Mouse (Mus musculus) naive thymus-derived CD4-positive, alpha-beta T cell, adult 2 months (primary cell): ENCODE data around the gene Slc6a1.
"Not testable (repeated sequence)": the region's sequence is repeated elsewhere in the genome, so short reads cannot be mapped to it uniquely, and the experiment has no call there.

ENCODE experiments used
- DNase-seq: peaks from one replicate; pipeline ENCODE4 v3.0.0-alpha.2; 2011; ENCODE audit warnings: low read depth

The Slc6a1 gene

DNA sequence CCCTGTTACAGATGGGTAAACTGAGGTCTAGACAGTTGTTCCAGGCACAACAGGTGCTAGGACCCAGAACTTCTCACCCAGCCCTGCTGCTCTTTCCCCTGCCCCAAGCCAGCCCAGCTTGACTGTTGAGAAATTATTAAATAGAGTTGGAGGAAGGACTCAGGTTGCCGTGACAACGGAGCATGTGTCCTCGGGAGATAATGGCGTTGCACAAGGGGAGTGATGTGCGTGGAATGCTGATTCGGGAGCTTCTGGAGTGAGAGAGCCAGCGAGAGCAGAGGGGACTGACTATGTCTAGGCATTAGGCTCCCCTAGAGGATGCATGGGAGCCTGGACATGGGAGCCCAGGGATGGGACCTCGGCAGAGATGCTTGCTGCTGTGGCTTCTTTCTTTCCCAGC is 7.7 kb downstream of the Slc6a1 start:
- no peak for DNase-seq

- no peak for DNase-seq
These were observed 8.5 kb downstream of the Slc6a1 start for GRCm38 (mm10) chr6:114290929-114291328.

DNA sequence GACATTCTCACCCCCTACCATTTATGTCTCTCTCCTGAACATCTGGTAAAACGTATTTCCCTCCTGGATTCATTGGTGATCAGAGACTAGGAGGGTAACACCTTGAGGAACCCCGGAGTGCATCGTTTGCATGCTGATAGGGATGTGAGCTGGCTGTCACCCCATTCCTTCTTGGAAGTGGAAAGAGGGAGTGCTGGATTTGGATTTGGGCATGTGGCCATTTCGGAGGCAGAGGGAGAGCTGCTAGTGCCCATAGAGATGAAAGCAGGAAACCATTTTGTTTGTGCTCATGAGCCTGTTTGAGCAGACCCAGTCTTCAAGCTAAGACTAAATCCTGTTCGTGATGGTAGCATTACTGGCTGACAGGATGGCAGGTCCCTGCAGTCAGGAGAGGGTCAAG is 9.0 kb downstream of the Slc6a1 start:
- DNase-seq: no peak

DNA sequence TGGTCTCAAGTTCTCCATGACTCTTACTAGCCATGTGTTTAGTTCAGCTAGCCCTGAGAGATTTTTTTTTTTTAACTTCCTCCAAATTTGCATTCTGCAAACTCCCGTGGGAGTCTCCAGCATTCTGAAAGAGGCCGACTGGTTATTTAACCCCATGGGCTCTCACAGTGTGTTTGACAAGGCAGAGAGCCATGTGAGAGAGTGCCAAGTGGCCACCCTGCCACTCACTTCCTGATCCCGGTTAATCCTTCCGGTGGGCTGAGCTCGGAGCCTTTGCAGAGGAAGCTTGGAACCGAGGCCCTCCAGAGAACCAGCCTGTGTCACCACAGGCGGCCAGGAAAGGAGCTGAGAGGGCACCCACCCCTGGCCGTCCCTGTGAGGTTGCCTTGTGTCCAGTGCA is 11.1 kb downstream of the Slc6a1 start:
- no peak for DNase-seq

DNA sequence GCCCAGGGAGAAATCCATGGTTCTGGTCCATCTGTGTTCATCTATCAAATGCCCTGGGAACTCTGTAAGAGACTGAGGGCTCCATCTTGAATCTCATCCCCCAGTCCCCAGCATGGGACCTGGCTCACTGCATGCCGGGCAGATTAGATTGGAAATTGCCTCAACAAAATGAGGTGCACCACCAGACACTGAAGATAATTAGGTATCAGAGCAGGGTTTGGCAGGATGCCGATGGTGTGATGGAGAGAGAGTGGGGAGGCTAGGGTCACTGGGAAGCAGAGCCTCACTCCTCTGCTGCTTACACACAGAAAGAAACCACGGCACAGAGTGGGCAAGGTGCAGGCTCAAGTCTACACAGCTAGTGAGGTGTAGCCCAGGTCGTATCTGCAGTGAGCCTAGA is 12.7 kb downstream of the Slc6a1 start:
- DNase-seq: no peak

DNA sequence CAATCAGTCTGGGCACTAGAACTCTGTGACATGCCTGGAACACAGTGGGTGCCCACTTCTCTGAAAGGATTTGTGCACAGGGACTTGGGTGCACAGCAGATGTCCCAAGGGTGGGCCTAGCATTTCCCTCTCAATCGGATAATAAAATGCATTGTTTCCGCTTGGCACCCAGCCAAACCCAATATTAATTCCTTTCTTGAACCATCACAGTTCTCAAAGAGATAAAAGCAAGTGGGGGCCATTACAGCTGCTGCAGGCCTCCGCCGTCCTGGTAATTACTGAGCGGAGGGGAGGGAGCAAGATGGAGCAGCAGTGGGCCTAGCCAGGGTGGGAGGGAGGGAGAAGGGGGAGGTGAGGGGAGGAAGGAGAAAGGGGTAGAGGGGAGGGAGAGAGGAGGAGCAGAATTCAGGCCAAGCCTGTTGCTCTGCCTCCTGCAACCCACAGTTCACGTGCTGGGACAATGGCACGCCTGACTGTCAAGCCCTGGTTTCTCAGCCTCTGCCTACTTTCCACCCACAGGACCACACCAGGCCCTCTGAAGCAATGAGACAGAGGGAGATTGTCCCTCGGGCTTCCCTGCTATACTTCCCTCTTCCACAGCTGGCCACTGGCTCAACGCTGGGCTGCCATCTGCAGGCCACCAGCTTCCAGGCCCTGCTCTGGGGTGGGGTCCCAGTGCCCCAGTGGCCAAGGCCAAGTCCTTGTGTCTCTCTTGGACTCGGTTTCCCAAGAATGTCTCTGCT is 15.0 kb downstream of the Slc6a1 start:
- no peak for DNase-seq

- no peak for DNase-seq
These were observed 17.3 kb downstream of the Slc6a1 start for GRCm38 (mm10) chr6:114299699-114300098.

- DNase-seq: no peak
These were observed 18.3 kb downstream of the Slc6a1 start for GRCm38 (mm10) chr6:114300737-114301136.

GRCm38 (mm10) chr6:114304668-114305067 is 22.2 kb downstream of the Slc6a1 start:
- no peak for DNase-seq

DNA sequence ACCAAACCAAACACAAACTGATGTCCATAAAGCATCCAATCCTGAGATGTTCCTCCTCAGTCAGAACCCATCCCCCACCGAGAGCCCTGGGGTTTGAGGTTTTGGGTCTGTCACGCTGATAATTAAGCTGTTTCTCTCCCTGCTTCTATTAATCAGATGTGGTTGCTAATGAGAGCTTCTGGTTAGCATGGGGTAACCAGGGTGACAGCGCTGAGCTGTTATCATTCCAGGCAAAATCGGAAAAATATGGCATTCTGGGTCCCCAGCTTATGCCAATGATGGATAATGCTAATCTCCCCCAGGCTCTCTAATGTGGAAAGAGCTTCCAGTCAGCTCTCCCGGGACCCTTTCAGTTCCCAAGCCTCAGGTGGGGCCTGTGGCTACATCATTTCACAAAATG is 38.1 kb downstream of the Slc6a1 start:
- DNase-seq: no peak

GRCm38 (mm10) chr6:114321146-114321545 is 38.7 kb downstream of the Slc6a1 start:
- no peak for DNase-seq

DNA sequence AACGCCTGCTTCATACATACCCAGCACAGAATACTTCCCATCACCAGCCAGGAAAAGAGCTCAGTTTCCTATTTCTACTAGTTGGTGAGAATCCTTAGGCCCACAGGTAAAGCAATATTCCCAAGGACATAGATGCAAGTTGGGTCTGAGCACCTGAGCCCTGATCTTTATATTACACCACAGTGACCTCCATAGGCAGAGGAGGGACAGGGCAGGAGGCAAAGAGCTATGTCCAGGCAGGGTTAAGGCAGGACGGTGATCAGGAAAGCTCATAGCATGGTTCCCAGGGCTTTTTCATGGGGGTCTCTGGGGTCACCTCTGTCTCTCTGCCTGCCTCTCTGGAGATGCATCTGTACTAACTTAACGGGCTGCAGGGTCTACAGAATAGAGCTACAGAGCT is 40.5 kb downstream of the Slc6a1 start:
- DNase-seq: no peak

DNA sequence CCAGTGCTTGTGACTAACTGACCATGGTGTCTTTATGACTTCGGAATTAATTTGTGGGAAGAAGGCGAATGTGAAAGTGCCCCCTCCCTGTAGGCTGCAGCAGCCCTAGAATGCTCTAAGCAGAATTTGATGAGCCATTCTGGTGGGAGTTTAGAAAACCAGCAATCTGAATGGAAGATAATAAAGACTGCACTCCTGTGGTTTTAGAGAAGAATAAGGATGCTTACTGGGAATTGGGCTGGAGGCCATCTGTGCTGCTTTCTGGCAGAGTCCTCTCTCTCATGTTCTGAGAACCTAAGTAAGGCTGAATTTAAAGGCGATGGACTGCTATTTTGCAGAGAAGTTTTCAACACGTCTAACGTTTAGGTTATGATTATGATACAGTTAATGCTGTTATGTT is 42.4 kb downstream of the Slc6a1 start:
- no peak for DNase-seq

DNA sequence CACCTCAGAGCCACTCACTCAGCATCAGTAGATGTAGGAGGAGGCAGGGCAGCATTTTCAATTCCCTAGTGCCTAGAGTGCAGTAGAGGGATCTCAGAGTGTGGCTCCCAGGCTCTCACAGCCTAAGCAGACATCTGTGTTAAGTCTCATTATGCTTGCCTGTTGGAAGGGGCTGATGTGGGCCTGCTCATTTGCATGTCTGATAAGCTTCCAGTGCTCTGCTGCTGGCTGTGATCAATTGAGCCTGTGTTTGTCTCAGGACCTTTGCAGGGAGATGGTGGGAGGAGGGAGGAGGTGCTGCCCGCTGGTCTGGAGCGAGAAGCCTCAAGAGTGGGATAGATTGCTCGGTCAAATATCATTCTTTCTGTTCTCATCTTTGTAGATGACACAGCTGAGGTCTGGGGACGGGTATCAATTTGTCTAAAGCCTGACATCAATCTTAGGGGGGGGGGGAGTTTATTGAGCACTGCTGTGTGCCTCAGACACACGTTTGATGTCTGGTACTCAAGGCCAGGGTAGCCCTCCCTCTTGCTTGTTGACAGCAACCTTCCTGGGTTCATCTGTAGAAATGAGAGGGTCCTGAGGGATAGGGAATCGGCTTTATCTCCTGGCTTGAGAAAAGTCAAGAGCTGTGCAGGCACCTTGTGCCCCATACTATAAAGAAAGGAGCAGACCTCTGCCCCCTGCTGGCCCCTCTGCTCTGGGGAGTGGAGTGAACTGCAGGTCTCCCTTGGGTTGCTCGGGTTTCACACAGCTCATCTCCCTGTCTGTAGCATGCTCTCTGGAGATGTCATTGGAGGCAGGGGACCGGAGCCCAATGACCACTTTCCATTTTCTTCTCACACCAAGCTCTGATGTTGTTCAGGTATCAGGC is 47.4 kb downstream of the Slc6a1 start:
- DNase-seq: no peak

GRCm38 (mm10) chr6:114331926-114332325 is 49.5 kb downstream of the Slc6a1 start:
- DNase-seq: no peak

- no peak for DNase-seq
These were observed 53.9 kb downstream of the Slc6a1 start for GRCm38 (mm10) chr6:114336128-114336943.

DNA sequence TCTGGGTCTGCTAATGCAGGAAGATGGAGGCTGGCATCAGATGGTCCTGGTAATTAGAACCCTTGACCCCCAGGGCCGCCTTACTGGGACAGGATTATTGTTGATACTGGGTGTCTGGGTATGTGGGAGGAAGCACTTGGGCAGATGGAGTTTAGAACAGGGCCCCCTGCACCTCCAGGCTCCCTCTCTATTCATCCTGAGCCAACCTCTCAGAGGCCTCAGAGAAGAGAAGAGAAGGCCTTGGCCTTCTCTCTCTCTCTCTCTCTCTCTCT is 54.4 kb downstream of the Slc6a1 start:
- no peak for DNase-seq

DNA sequence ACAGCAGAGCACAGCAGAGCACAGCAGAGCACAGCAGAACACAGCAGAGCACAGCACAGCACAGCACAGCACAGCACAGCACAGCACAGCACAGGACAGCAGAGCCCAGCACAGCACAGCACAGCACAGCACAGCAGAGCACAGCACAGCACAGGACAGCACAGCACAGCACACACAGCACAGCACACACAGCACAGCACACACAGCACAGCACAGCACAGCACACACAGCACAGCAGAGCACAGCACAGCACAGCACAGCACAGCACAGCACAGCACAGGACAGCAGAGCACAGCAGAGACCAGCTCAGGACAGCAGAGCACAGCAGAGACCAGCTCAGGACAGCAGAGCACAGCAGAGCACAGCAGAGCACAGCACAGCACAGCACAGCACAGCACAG is 58.9 kb downstream of the Slc6a1 start:
- DNase-seq: not testable (repeated sequence)

DNA sequence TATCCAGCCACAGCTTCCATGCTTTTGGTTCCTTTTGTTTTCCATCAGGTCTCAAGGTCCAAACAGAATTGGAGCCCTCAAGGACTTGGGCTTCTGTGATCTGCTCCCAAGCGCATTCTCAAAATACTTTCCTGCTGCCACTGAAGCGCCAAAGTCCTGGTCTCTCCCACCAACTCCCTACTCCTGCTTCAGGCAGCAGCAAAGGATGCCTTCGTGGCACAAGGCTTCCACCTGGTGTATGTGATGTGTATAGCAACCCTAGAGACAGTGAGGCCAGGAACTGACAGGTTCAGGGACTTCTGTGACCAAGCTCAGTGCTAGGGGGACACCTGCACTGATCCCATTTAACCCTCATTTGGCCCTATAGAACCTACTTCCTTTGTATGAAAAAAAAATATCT is 61.3 kb downstream of the Slc6a1 start:
- DNase-seq: no peak

DNA sequence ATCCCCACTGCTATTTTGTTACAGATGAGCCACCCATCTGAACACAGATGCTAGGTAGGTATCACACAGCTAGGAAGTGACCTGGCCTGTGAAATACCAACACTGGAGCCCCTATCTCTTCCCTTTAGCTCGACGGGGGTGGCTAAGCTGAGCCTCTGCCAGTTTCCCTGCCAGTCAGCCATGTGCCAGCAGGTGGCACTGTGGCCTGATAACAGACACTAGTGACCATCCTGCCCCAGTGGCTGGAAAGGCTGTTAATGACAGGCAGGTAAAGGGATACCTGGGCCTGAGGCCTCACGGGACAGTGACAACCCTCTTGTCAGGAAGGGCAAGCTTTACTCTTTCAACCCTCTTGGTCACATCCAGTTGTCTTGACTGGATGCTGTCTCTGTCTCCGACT is 62.7 kb downstream of the Slc6a1 start:
- DNase-seq: peak; percentile 27

- no peak for DNase-seq
These were observed 65.7 kb downstream of the Slc6a1 start for GRCm38 (mm10) chr6:114347831-114348754.

DNA sequence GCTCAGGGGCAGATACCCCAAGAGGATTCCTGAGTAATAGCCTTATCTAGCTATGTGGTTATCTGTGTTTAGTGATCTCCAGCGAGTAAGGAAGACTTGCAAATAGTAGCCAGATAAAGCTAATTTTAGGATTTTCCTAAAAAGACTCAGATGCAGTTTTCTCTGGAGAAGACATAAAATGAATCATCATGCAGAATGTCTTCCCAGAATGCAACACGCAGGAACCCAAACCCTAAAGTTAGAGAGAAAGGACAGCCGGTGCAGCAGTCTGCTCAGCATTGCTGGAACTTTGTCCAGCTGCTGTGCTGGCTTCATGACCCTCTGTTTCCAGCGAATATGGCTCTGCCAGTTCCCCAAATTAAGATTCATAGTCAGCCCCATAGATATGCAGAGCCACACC is 72.2 kb downstream of the Slc6a1 start:
- DNase-seq: no peak
